Mouse (Mus musculus): ENCODE measurements around the gene Mex3d.

Mex3d gene

GRCm38 (mm10) chr10:80386735-80387471, 556 bp downstream of the Mex3d start:
- peak; percentile 33 for DNase-seq (ENCODE audit: inconsistent ontology term)

- DNase-seq (ENCODE audit: inconsistent ontology term), result peak; percentile 75
Observed at GRCm38 (mm10) chr10:80385811-80386734, 1.4 kb downstream of the Mex3d start.

DNA sequence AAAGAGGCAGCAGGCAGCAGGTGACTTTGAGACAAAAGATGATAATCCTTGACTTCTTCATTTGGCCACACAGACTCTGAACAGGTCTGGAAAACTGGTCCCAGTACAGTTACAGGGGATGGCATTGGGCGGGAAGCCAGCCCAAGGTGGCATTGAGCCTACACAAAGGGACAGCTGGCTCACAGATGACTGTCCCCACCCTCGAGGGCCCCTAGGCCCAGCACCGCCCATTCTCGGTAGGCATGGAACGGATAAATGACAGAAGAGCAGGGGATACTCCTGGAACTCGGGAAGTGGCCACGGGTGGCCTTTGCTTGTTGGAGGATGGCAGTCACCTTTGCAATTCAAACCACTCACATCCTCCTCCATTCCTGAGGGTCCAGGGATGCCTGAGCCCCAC, 2.1 kb downstream of the Mex3d start:
- DNase-seq (ENCODE audit: inconsistent ontology term), result no peak

DNA sequence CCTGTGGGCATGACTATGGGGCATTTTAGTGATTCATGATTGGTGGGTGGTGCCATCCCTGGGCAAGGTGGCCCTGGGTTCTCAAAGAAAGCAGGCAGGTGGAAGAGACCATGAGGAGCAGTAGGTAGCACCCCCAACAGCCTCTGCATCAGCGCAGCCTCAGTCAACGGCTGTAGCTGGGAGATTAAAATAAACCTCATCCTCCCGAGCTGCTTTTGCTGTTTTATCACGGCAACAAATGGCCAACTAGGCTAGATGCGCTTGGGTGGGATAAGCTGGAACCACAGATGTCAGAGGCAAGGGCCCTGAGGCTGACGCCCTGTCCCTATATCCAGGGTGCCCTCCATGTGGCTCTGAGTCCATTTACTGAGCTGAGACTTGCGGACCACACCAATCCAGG, 2.8 kb downstream of the Mex3d start:
- no peak for DNase-seq (ENCODE audit: inconsistent ontology term)

- no peak for DNase-seq (ENCODE audit: inconsistent ontology term)
Observed at GRCm38 (mm10) chr10:80384115-80384639, 3.3 kb downstream of the Mex3d start.

GRCm38 (mm10) chr10:80383431-80383830, 4.0 kb downstream of the Mex3d start:
- no peak for DNase-seq (ENCODE audit: inconsistent ontology term)

- DNase-seq (ENCODE audit: inconsistent ontology term), result no peak
Observed at GRCm38 (mm10) chr10:80382641-80383365, 4.7 kb downstream of the Mex3d start.

DNA sequence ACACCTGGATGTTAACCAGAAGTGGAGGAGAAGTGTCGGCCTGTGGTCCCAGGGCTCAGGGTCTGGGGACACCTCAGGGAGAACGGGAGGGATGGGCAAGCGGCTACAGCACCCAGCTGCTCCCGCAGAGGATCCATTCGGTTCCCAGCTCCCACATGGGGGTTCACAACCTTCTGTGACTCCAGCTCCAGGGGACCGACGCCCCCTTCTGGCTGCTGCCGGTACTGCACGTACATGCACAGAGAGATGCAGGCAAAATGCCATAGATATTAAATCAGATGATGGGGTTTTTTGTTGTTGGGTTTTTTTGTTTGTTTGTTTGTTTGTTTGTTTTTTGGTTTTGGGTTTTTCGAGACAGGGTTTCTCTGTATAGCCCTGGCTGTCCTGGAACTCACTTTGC, 9.7 kb downstream of the Mex3d start:
- no peak for DNase-seq (ENCODE audit: inconsistent ontology term)

DNA sequence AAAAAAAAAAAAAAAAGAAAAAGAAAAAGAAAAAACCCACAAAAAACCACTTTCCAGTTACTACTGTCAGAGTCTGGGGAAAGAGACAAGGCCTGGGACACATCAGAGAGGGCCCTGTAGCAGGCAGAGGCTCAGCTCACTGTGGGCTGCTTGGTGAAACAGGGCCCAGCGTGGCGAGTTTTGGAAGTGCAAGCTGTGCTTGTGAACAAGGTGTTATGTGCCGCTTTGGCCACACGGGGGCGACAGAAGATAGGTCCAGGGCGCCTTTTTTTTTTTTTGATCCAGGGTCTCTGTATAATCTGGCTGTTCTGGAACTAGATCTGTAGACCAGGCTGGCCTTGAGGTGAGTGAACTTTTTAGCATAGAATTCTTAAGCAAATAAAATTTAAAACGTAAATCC, 11.3 kb downstream of the Mex3d start:
- DNase-seq (ENCODE audit: inconsistent ontology term), result peak; percentile 75

- DNase-seq (ENCODE audit: inconsistent ontology term), result no peak
Observed at GRCm38 (mm10) chr10:80374063-80374462, 13.4 kb downstream of the Mex3d start.

GRCm38 (mm10) chr10:80372706-80373105, 14.8 kb downstream of the Mex3d start:
- no peak for DNase-seq (ENCODE audit: inconsistent ontology term)

- DNase-seq (ENCODE audit: inconsistent ontology term), result no peak
Observed at GRCm38 (mm10) chr10:80371983-80372382, 15.5 kb downstream of the Mex3d start.

DNA sequence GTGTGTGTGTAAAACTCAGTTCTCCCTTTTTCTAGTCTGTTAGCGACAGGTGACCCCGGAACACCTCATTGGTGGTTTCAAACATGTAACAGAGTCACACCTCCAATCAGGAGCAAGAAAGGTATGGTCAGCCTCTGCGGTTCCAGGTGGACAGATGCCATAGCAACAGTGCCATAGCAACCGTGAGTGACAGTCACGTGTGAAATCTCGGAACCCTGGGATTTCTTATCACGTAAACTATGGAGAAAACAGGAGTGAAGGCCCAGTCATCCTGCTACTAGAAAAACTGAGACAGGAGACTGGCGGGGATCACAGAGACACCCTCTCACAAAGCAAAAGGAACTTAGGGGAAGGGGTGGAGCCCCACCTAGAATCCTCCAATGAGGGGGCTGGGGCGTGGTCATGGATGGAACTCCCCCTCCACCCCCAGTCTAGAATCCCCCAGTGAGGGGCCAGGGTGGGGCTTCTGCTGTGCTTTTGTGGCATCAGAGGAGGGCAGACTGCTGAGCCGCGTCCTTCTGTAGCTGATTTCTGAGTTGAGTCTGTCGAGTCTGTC, 16.0 kb downstream of the Mex3d start:
- DNase-seq (ENCODE audit: inconsistent ontology term), result peak; percentile 70

DNA sequence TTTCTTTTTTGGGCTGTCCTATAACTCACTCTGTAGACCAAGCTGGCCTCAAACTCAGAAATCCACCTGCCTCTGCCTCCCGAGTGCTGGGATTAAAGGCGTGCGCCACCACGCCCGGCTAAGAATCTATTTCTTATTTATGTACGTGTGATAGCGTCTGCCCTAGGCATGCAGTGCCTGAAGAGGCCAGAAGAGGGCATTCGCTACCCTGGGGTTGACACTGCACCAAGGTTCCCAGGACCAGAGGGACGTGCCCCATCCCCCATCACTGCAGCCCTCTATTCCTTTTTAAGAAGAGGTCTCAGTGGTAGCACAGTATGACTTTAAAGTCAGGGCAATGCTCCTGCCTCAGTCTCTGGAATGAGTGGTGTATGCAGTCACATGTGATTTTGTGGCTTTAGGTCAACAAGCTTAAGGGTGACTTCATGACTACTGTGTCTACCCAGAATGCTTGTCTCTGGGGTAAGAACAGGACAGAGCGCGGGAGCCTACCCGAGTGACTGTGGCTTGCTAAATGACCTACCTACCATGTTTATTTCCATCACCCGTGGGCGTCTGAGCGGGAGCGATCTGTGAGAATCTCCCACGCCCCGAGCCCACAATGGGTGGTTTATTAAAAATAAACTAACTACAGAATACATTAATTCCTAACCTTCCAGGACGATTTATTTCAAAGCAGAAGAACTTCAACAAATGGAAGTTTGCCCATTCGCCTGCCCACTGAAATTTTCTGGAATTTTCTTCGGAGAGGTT, 17.3 kb downstream of the Mex3d start:
- no peak for DNase-seq (ENCODE audit: inconsistent ontology term)

GRCm38 (mm10) chr10:80368392-80368791, 19.1 kb downstream of the Mex3d start:
- DNase-seq (ENCODE audit: inconsistent ontology term), result no peak

DNA sequence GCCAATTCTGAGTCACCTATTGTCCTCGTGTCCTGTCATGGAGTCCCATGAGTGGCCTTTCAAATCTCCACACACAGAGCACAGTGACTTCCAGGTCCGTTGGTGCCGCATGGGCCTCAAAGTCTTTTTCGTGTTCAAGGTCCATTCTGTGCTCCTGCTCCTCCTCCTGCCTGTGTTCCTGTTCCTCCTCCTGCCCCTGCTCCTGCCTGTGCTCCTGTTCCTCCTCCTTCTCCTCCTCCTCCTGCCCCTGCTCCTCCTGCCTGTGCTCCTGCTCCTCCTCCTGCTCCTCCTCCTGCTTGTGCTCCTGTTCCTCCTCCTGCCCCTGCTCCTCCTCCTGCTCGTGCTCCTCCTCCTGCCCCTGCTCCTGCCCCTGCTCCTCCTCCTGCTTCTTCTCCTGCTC, 19.5 kb downstream of the Mex3d start:
- no peak for DNase-seq (ENCODE audit: inconsistent ontology term)

GRCm38 (mm10) chr10:80365736-80366135, 21.7 kb downstream of the Mex3d start:
- no peak for DNase-seq (ENCODE audit: inconsistent ontology term)

DNA sequence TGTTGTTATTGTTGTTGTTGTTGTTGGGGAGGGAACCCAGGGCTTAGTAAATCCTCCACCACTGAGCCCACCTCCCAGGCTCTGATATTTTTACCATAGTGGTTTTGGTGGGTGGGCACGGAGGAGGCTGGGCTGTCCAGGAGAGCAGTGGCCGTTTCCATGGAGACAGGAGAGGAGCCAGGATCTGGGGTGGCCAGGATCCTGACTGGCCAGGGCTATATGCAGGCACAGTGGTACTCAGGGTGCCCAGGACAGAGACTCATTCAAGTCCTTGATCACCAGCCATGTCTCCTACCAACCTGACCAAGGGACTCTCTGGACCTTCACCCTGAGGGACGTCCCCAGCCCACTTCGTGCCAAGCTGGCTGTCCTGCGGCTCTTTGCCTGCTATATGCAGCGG, 23.7 kb downstream of the Mex3d start:
- no peak for DNase-seq (ENCODE audit: inconsistent ontology term)

GRCm38 (mm10) chr10:80357994-80358639, 29.3 kb downstream of the Mex3d start:
- DNase-seq (ENCODE audit: inconsistent ontology term), result peak; percentile 28

DNA sequence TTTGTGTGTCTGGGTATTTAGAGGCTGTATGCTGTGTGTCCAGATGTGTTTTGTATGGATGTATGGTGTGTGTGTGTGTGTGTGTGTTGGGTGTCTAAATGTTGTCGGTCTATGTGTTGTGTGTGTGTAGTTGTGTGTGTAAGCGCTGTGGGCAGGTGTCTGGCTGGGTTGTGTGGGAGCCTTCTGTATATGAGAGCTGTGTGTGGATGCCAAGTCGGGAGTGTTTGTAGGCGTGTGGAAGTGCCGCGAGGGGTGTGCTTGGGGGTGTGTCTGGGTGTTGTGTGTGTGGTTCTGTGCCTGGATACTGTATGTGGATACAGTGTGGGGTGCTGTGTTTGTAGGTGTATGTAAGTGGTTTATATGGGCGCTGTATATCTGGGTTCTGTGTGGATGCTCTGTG, 30.1 kb downstream of the Mex3d start:
- no peak for DNase-seq (ENCODE audit: inconsistent ontology term)

Data from Muller cell, postnatal 12 days (primary cell).